Mouse (Mus musculus): ENCODE measurements around the gene Olfr844. TPM values are rescaled to one million over a fixed set of nuclear protein-coding genes. Genes with fewer than 3 reads are reported as not detected.

The Olfr844 gene
- polyA plus RNA-seq (2014; fragmentation: Nextera tagmentation; extraction: Ambion mirVana) = not detected in 2 replicates

DNA sequence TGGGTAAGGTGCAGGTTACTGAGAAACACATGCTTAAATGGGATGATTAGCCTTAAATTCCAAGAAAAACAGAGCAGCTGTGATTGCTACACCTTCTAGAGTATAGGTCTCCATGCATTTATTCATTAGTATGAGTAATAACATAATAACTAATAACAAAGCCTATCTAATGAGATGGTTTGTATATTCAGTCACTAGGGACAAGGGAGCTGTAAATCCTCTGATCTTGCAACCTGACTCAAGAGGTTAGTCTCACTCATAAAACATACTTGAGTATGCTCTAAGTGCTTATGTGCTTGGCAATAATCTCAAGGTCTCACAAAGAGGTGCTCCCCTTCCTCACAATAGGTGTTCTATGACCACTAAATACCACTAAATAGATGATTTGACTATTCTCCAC is at the start of gene Olfr844:
Gene Olfr844, plus strand, starts transcription at position 301 of the 400 bp plus-strand sequence.
- H3K9ac ChIP-seq (ENCODE audit: low read depth, low read length) = no peak within 1 kb of the TSS
- H3K4me3 ChIP-seq (ENCODE audit: low read length) = no peak within 1 kb of the TSS
- H3K27me3 ChIP-seq (ENCODE audit: control insufficient read depth, insufficient read depth, low read length) = no peaks in the 10 kb centered on the region
- H3K4me2 ChIP-seq (replicated peaks; ENCODE audit: low read depth, low read length) = no peak within 1 kb of the TSS
- no peak for ATAC-seq (ENCODE audit: low FRiP score, low TSS enrichment)
- H3K27ac ChIP-seq (ENCODE audit: low read depth, low read length) = no peak within 1 kb of the TSS
- peaks cover 3% of the 10 kb centered on the region; the same call in 1 of the 2 replicates for H3K9me3 ChIP-seq (ENCODE audit: control insufficient read depth, low read length)
- H3K36me3 ChIP-seq (ENCODE audit: control insufficient read depth, insufficient read depth, low read length) = no peaks in the 10 kb centered on the region
- H3K4me1 ChIP-seq (ENCODE audit: control insufficient read depth, insufficient read depth, low read length) = no peaks in the 10 kb centered on the region

DNA sequence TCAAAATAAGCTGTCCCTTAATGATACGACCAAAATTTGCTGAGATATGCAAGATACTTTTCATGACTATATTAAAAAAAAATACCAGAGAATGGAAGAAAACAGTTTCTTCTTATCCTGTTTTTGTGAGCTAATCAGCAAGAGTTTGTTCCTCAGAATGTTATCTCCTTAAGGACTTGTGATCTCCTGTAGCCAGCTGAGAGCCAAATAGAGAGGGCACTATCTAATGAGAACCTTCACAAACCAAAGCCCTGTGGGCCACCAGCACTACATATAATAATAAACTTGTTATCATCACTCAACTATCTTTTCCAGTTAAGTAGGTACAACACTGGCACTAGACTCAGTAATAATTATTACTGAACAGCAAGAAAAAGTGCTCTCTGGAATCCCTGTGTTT is 20.0 kb downstream of the Olfr844 start, which contains the start of gene Olfr845:
Gene Olfr845, plus strand, starts transcription at position 301 of the 400 bp plus-strand sequence.
- Histone ChIP-seq H3K27me3 (ENCODE audit: control insufficient read depth, insufficient read depth, low read length) (no peaks in the 10 kb centered on the region), H3K36me3 (ENCODE audit: control insufficient read depth, insufficient read depth, low read length) (no peaks in the 10 kb centered on the region), H3K4me2 (replicated peaks; ENCODE audit: low read depth, low read length) (no peak within 1 kb of the TSS), H3K4me3 (ENCODE audit: low read length) (no peak within 1 kb of the TSS), H3K9ac (ENCODE audit: low read depth, low read length) (no peak within 1 kb of the TSS), H3K4me1 (ENCODE audit: control insufficient read depth, insufficient read depth, low read length) (no peaks in the 10 kb centered on the region), H3K9me3 (ENCODE audit: control insufficient read depth, low read length) (no peaks in the 10 kb centered on the region), H3K27ac (ENCODE audit: low read depth, low read length) (no peak within 1 kb of the TSS)
- WGBS = 74% methylated on average over 1 of the region's 1 CpGs
- no peak for ATAC-seq (ENCODE audit: low FRiP score, low TSS enrichment)

DNA sequence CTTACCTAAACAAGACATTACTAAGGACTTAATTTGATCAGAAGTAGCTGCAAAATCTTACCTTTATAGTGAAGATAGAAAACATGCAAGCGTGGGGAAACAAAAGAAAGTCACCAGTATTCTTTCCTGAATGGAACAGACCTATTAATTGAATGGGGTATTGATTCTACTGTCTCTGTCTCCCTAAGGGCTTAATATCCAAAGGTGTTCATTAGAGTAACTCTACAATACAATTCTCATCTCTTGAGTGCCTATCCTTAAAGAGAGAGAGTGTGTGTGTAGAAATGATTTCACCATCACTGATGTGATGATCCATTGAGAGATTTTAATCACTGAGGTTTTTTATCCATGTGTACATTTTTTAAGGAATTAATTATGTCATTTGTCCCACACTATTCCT is 47.8 kb downstream of the Olfr844 start, which contains the start of gene Olfr846:
Gene Olfr846, minus strand, starts transcription at position 101 of the 400 bp plus-strand sequence.
- WGBS = 77% methylated on average over 1 of the region's 1 CpGs
- H3K4me3 ChIP-seq (ENCODE audit: low read length) = no peak within 1 kb of the TSS
- H3K9me3 ChIP-seq (ENCODE audit: control insufficient read depth, low read length) = peaks cover 3% of the 10 kb centered on the region; the same call in 1 of the 2 replicates
- ATAC-seq (ENCODE audit: low FRiP score, low TSS enrichment) = no peak
- H3K9ac ChIP-seq (ENCODE audit: low read depth, low read length) = no peak within 1 kb of the TSS
- no peak within 1 kb of the TSS for H3K4me2 ChIP-seq (replicated peaks; ENCODE audit: low read depth, low read length)
- H3K4me1 ChIP-seq (ENCODE audit: control insufficient read depth, insufficient read depth, low read length) = no peaks in the 10 kb centered on the region
- H3K27ac ChIP-seq (ENCODE audit: low read depth, low read length) = no peak within 1 kb of the TSS
- H3K27me3 ChIP-seq (ENCODE audit: control insufficient read depth, insufficient read depth, low read length) = no peaks in the 10 kb centered on the region
- H3K36me3 ChIP-seq (ENCODE audit: control insufficient read depth, insufficient read depth, low read length) = no peaks in the 10 kb centered on the region

Other genes starting within 250 kb of the Olfr844 start
- gene Olfr836, start 196.0 kb upstream of the Olfr844 start, polyA plus RNA-seq (2014; fragmentation: Nextera tagmentation; extraction: Ambion mirVana) = not detected in 2 replicates
- not detected in 2 replicates for gene Olfr837, start 180.0 kb upstream of the Olfr844 start, polyA plus RNA-seq (2014; fragmentation: Nextera tagmentation; extraction: Ambion mirVana)
- not detected in 2 replicates for gene Olfr839-ps1, start 139.0 kb upstream of the Olfr844 start, polyA plus RNA-seq (2014; fragmentation: Nextera tagmentation; extraction: Ambion mirVana)
- not detected in 2 replicates for gene Olfr843, start 64.4 kb upstream of the Olfr844 start, polyA plus RNA-seq (2014; fragmentation: Nextera tagmentation; extraction: Ambion mirVana)
- not detected in 2 replicates for gene Olfr845, start 20.1 kb downstream of the Olfr844 start, polyA plus RNA-seq (2014; fragmentation: Nextera tagmentation; extraction: Ambion mirVana)
- not detected in 2 replicates for gene Olfr846, start 47.7 kb downstream of the Olfr844 start, polyA plus RNA-seq (2014; fragmentation: Nextera tagmentation; extraction: Ambion mirVana)
- gene Olfr847, start 62.3 kb downstream of the Olfr844 start, polyA plus RNA-seq (2014; fragmentation: Nextera tagmentation; extraction: Ambion mirVana) = not detected in 2 replicates
- gene Olfr849, start 123.9 kb downstream of the Olfr844 start, polyA plus RNA-seq (2014; fragmentation: Nextera tagmentation; extraction: Ambion mirVana) = not detected in 2 replicates
- not detected in 2 replicates for gene Olfr850, start 161.9 kb downstream of the Olfr844 start, polyA plus RNA-seq (2014; fragmentation: Nextera tagmentation; extraction: Ambion mirVana)
- gene Olfr851, start 176.9 kb downstream of the Olfr844 start, polyA plus RNA-seq (2014; fragmentation: Nextera tagmentation; extraction: Ambion mirVana) = not detected in 2 replicates
- gene Olfr853, start 224.7 kb downstream of the Olfr844 start, polyA plus RNA-seq (2014; fragmentation: Nextera tagmentation; extraction: Ambion mirVana) = not detected in 2 replicates